Mouse (Mus musculus) spleen, postnatal 36 days (tissue): ENCODE measurements around the gene Olfr229.
"Not testable (repeated sequence)": the region's sequence is repeated elsewhere in the genome, so short reads cannot be mapped to it uniquely, and the experiment has no call there.

Experiments used
- DNase-seq, 2 experiments: peaks; one replicate each; pipeline ENCODE4 v3.0.0; 2022; ENCODE audit warnings: low spot score in 2 of 2, mixed read lengths in 1 of 2

Olfr229 gene

GRCm38 (mm10) chr9:39907036-39907435 lies at the start of gene Olfr229:
Gene Olfr229, plus strand, starts transcription at chr9:39907336.
- DNase-seq = no peak

- DNase-seq = no peak
Measured at GRCm38 (mm10) chr9:39866122-39866521, 41.0 kb upstream of the Olfr229 start, which contains the start of gene Olfr972. Gene Olfr972, plus strand, starts transcription at chr9:39866422.

- not testable (repeated sequence) for DNase-seq
Measured at GRCm38 (mm10) chr9:39871986-39872385, 35.1 kb upstream of the Olfr229 start.

GRCm38 (mm10) chr9:39877541-39878396 lies 29.4 kb upstream of the Olfr229 start:
- DNase-seq = not testable (repeated sequence)

GRCm38 (mm10) chr9:39905106-39905505 lies 2.0 kb upstream of the Olfr229 start:
- DNase-seq = no peak

GRCm38 (mm10) chr9:39909939-39910338 lies 2.8 kb downstream of the Olfr229 start:
- DNase-seq = no peak

GRCm38 (mm10) chr9:39927975-39928836 lies 21.1 kb downstream of the Olfr229 start:
- not testable (repeated sequence) for DNase-seq

GRCm38 (mm10) chr9:39928837-39929236 lies 21.7 kb downstream of the Olfr229 start:
- not testable (repeated sequence) for DNase-seq

- DNase-seq = no peak
Measured at GRCm38 (mm10) chr9:39937201-39937600, 30.1 kb downstream of the Olfr229 start, which contains the start of gene Olfr974. Gene Olfr974, plus strand, starts transcription at chr9:39937501.

GRCm38 (mm10) chr9:39951946-39952345 lies 44.8 kb downstream of the Olfr229 start, which contains the start of gene Olfr975:
Gene Olfr975, minus strand, starts transcription at chr9:39952046.
- no peak for DNase-seq

GRCm38 (mm10) chr9:39961033-39961432 lies 53.9 kb downstream of the Olfr229 start, which contains the start of gene Olfr976:
Gene Olfr976, minus strand, starts transcription at chr9:39961133.
- not testable (repeated sequence) for DNase-seq
